Mouse (Mus musculus): ENCODE measurements at regions not wholly inside any gene's neighbourhood (a gene's known extent, or its start where the extent isn't known, plus 50 kb on each side); places are given as distances from the start of the nearest gene placed in this dataset.

- TF ChIP-seq GATA1 (IDR thresholded peaks at IDR 0.05; ENCODE audit: borderline replicate concordance, low read length) = no peak
- TF ChIP-seq FLI1 (IDR thresholded peaks at IDR 0.05; ENCODE audit: low read length) = no peak
Measured at GRCm38 (mm10) chr13:63643394-63643793, 70.0 kb upstream of the Ptch1 start.
